Mouse (Mus musculus): Measurements from ENCODE around the gene Bicc1. TPM values are rescaled to one million over a fixed set of nuclear protein-coding genes. Genes with fewer than 3 reads are reported as not detected.

Gene Bicc1
- total and polyA plus RNA-seq, 3 experiments: not detected

DNA sequence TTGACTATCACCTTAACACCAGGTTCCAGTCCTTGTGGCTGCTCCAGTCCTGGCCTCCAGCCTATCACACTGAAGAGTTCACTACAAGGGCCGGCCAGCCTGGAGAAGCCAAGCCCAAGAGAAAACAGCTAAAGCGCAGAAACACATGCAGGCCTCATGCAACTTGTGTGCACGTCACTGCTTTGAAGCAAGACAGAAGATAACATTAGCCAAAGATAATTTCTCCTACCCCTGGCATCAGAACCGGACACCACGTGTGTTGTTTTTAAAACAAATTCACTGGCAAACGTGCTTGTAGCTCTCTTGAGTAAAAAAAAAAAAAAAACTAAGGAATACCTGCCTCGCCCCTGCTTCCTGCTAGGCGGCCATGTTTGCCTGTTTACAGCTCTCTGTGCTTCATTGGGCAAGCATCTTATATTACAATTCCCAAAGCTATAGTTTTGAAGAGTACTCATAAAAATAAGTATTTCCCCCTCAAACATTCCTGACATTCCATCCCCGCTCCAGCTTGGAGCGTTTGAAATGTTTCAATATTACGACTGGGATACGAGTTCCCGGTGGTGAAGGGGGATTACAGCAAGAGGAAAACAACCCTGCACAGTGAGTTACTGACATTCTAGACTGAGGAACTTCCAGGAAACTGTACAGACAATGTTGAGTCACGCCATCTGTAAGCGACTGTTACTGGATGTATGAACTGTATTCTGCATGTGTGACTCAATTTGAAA lies 40.2 kb downstream of the Bicc1 start:
- Histone ChIP-seq H3K4me3 (ENCODE audit: control insufficient read depth in 1 of 2, insufficient read depth in 1 of 2, low read depth in 2 of 2, low read length in 2 of 2) (no peak overlapping the region), H3K27ac (ENCODE audit: control insufficient read depth, low read depth, low read length) (no peak overlapping the region), H3K36me3 (ENCODE audit: control insufficient read depth in 1 of 2, insufficient read depth in 2 of 2, low read length in 2 of 2) (no peaks in the 10 kb centered on the region), H3K79me2 (ENCODE audit: control insufficient read depth, insufficient read depth, low read length, poor library complexity) (no peaks in the 10 kb centered on the region), H3K4me1 (ENCODE audit: control insufficient read depth in 1 of 2, insufficient read depth in 2 of 2, low read length in 2 of 2) (no peaks in the 10 kb centered on the region), H3K9me3 (replicated peaks; ENCODE audit: insufficient read depth, low read length) (no peaks in the 10 kb centered on the region), H3K9ac (ENCODE audit: control insufficient read depth, low read depth, low read length, poor library complexity, severe bottlenecking) (no peak overlapping the region), H3K27me3 (ENCODE audit: control insufficient read depth in 1 of 2, insufficient read depth in 2 of 2, low read length in 2 of 2) (no peaks in the 10 kb centered on the region)
- no peak for TF ChIP-seq UBTF (IDR thresholded peaks at IDR 0.05; ENCODE audit: borderline replicate concordance, insufficient read depth, low read depth, low read length)
- TF ChIP-seq RCOR1 (IDR thresholded peaks at IDR 0.05; ENCODE audit: low read depth, low read length): no peak
- TF ChIP-seq KAT2A (conservative IDR thresholded peaks at IDR 0.05; ENCODE audit: low read depth, low read length): no peak
- TF ChIP-seq TCF12 (IDR thresholded peaks at IDR 0.05; ENCODE audit: low read depth, low read length): no peak
- TF ChIP-seq MAX (IDR thresholded peaks at IDR 0.05; ENCODE audit: low read length): no peak
- no peak for TF ChIP-seq EP300 (IDR thresholded peaks at IDR 0.05; ENCODE audit: low read depth in 1 of 2, low read length in 2 of 2)
- TF ChIP-seq E2F4 (IDR thresholded peaks at IDR 0.05; ENCODE audit: borderline replicate concordance, low read depth, low read length): no peak
- no peak for TF ChIP-seq GATA1 (IDR thresholded peaks at IDR 0.05; ENCODE audit: low read depth, low read length)
- TF ChIP-seq NRF1 (IDR thresholded peaks at IDR 0.05; ENCODE audit: insufficient read depth, low read depth, low read length, poor library complexity, severe bottlenecking): no peak
- no peak for TF ChIP-seq GABPA (IDR thresholded peaks at IDR 0.05; ENCODE audit: low read depth, low read length)
- no peak for TF ChIP-seq SIN3A (IDR thresholded peaks at IDR 0.05; ENCODE audit: low read length)
- no peak for TF ChIP-seq ETS1 (IDR thresholded peaks at IDR 0.05; ENCODE audit: low read depth, low read length)
- TF ChIP-seq MAZ (IDR thresholded peaks at IDR 0.05; ENCODE audit: low read depth, low read length): no peak
- TF ChIP-seq USF2 (IDR thresholded peaks at IDR 0.05; ENCODE audit: borderline replicate concordance in 1 of 2, insufficient read depth in 1 of 2, low read depth in 1 of 2, low read length in 2 of 2): no peak
- no peak for TF ChIP-seq MEF2A (IDR thresholded peaks at IDR 0.05; ENCODE audit: extremely low read depth, insufficient replicate concordance, low read depth, low read length, poor library complexity, severe bottlenecking)
- TF ChIP-seq SMC3 (IDR thresholded peaks at IDR 0.05; ENCODE audit: low read depth, low read length): no peak
- TF ChIP-seq POLR2AphosphoS2 (IDR thresholded peaks at IDR 0.05; ENCODE audit: low read length): no peak
- DNase-seq (ENCODE audit: low read depth, low spot score): no peak

DNA sequence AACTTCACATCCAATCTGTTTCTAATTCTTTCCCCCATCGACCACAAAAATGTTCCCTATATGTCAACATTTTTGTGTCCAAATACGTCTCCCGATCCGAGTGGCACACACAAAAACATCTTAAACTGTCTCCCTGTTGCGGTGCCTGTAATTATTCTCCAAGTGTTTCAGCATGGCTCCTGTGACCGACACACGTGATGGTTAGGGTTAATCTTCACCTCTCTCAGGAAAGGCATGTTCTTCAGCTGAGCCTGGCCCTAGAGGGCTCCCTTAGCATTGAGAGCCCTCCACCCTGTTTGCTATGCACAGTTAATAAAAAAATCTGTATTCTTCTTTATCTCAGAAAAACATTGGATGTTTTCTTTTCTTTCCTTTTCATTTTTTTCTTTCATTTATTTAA lies 41.7 kb downstream of the Bicc1 start:
- Histone ChIP-seq H3K79me2 (ENCODE audit: control insufficient read depth, insufficient read depth, low read length, poor library complexity) (no peaks in the 10 kb centered on the region), H3K4me3 (ENCODE audit: control insufficient read depth in 1 of 2, insufficient read depth in 1 of 2, low read depth in 2 of 2, low read length in 2 of 2) (no peak overlapping the region), H3K4me1 (ENCODE audit: control insufficient read depth in 1 of 2, insufficient read depth in 2 of 2, low read length in 2 of 2) (no peaks in the 10 kb centered on the region), H3K9ac (ENCODE audit: control insufficient read depth, low read depth, low read length, poor library complexity, severe bottlenecking) (no peak overlapping the region), H3K36me3 (ENCODE audit: control insufficient read depth in 1 of 2, insufficient read depth in 2 of 2, low read length in 2 of 2) (no peaks in the 10 kb centered on the region), H3K27me3 (ENCODE audit: control insufficient read depth in 1 of 2, insufficient read depth in 2 of 2, low read length in 2 of 2) (no peaks in the 10 kb centered on the region), H3K9me3 (replicated peaks; ENCODE audit: insufficient read depth, low read length) (no peaks in the 10 kb centered on the region), H3K27ac (ENCODE audit: control insufficient read depth, low read depth, low read length) (no peak overlapping the region)
- no peak for TF ChIP-seq UBTF (IDR thresholded peaks at IDR 0.05; ENCODE audit: borderline replicate concordance, insufficient read depth, low read depth, low read length)
- no peak for TF ChIP-seq NELFE (IDR thresholded peaks at IDR 0.05; ENCODE audit: low read depth, low read length)
- DNase-seq (ENCODE audit: low read depth, low spot score): no peak

All from MEL (cell line).